Mouse (Mus musculus) MN1 (cell line): Measurements from ENCODE around the gene Mtmr6.
"Not testable (repeated sequence)": the region's sequence is repeated elsewhere in the genome, so short reads cannot be mapped to it uniquely, and the experiment has no call there.

Experiments
- DNase-seq: peaks from one replicate; pipeline ENCODE4 v3.0.0-alpha.2; 2016; ENCODE audit warnings: low spot score

Mtmr6 gene

GRCm38 (mm10) chr14:60295531-60295930, 30.5 kb downstream of the Mtmr6 start:
- DNase-seq, result no peak

GRCm38 (mm10) chr14:60300224-60300991, 35.4 kb downstream of the Mtmr6 start:
- DNase-seq, result no peak

- no peak for DNase-seq
Measured at GRCm38 (mm10) chr14:60301024-60301423, 36.0 kb downstream of the Mtmr6 start.

- no peak for DNase-seq
Measured at GRCm38 (mm10) chr14:60302441-60302840, 37.4 kb downstream of the Mtmr6 start.

GRCm38 (mm10) chr14:60304441-60305220, 39.6 kb downstream of the Mtmr6 start:
- DNase-seq, result no peak

GRCm38 (mm10) chr14:60308113-60308512, 43.1 kb downstream of the Mtmr6 start:
- DNase-seq, result no peak

- DNase-seq, result no peak
Measured at GRCm38 (mm10) chr14:60310691-60311090, 45.7 kb downstream of the Mtmr6 start.

GRCm38 (mm10) chr14:60319231-60319630, 54.2 kb downstream of the Mtmr6 start:
- DNase-seq, result no peak

- DNase-seq, result no peak
Measured at GRCm38 (mm10) chr14:60320813-60321212, 55.8 kb downstream of the Mtmr6 start.

GRCm38 (mm10) chr14:60340001-60340400, 75.0 kb downstream of the Mtmr6 start:
- DNase-seq, result not testable (repeated sequence)

GRCm38 (mm10) chr14:60340570-60340969, 75.5 kb downstream of the Mtmr6 start:
- no peak for DNase-seq

- no peak for DNase-seq
Measured at GRCm38 (mm10) chr14:60345326-60345876, 80.4 kb downstream of the Mtmr6 start.
